Mouse (Mus musculus) MEL (cell line): ENCODE data around the gene Spem2. TPM values are rescaled to one million over a fixed set of nuclear protein-coding genes. Genes with fewer than 3 reads are reported as not detected.

Experiments used
- DNase-seq: peaks from one replicate; pipeline ENCODE4 v3.0.0; 2011; ENCODE audit warnings: low read depth, low spot score
- H3K27ac ChIP-seq: 2 replicates; pipeline ENCODE4 v1.5.1; 2012; ENCODE audit warnings: low read depth, mild to moderate bottlenecking, control low read depth, low read length, moderate library complexity; ENCODE audit not compliant: control insufficient read depth
- H3K27me3 ChIP-seq, 2 experiments: fragments of 150-350 bp in 1 of 2; sonication (generic) in 1 of 2; 2 replicates each; pipeline ENCODE4 v1.6.1; 2012; ENCODE audit warnings: low read length in 2 of 2, mild to moderate bottlenecking in 2 of 2, improper control_type of control experiment in 1 of 2, moderate library complexity in 1 of 2; ENCODE audit not compliant: insufficient read depth in 2 of 2, control insufficient read depth in 1 of 2
- H3K36me3 ChIP-seq, 2 experiments: 2 replicates each; pipeline ENCODE4 v1.6.1; 2012 to 2014; ENCODE audit warnings: low read length in 2 of 2, improper control_type of control experiment in 1 of 2, inconsistent platforms in 1 of 2, mild to moderate bottlenecking in 1 of 2; ENCODE audit not compliant: insufficient read depth in 2 of 2, control insufficient read depth in 1 of 2
- H3K4me1 ChIP-seq, 2 experiments: fragments of 150-350 bp in 1 of 2; sonication (generic) in 1 of 2; 2 replicates each; pipeline ENCODE4 v1.6.1; 2012; ENCODE audit warnings: low read length in 2 of 2, improper control_type of control experiment in 1 of 2, mild to moderate bottlenecking in 1 of 2; ENCODE audit not compliant: insufficient read depth in 2 of 2, control insufficient read depth in 1 of 2
- H3K4me3 ChIP-seq, 2 experiments: fragments of 150-350 bp in 1 of 2; sonication (generic) in 1 of 2; 2 replicates each; pipeline ENCODE4 v1.5.1; 2012; ENCODE audit warnings: low read depth in 2 of 2, low read length in 2 of 2, mild to moderate bottlenecking in 2 of 2, moderate library complexity in 2 of 2, control low read depth in 1 of 2, improper control_type of control experiment in 1 of 2; ENCODE audit not compliant: control insufficient read depth in 1 of 2, insufficient read depth in 1 of 2
- H3K79me2 ChIP-seq: 2 replicates; pipeline ENCODE4 v1.6.1; 2012; ENCODE audit warnings: mild to moderate bottlenecking, low read length, moderate library complexity; ENCODE audit not compliant: control insufficient read depth, poor library complexity, insufficient read depth
- H3K9ac ChIP-seq: 2 replicates; pipeline ENCODE4 v1.6.1; 2012; ENCODE audit warnings: low read depth, mild to moderate bottlenecking, control low read depth, low read length, moderate library complexity; ENCODE audit not compliant: control insufficient read depth, poor library complexity, severe bottlenecking
- H3K9me3 ChIP-seq: fragments of 150-350 bp; sonication (generic); replicated peaks from 2 replicates; pipeline ENCODE4 v1.6.1; 2012; ENCODE audit warnings: mild to moderate bottlenecking, low read length, improper control_type of control experiment, moderate library complexity; ENCODE audit not compliant: insufficient read depth
- CHD2 ChIP-seq: IDR thresholded peaks from 2 replicates; pipeline ENCODE4 v1.6.1; 2011; ENCODE audit warnings: low read length, improper control_type of control experiment
- ELF1 ChIP-seq: IDR thresholded peaks from 2 replicates; pipeline ENCODE4 v1.6.1; 2014; ENCODE audit warnings: low read depth, mild to moderate bottlenecking, inconsistent platforms, low read length, improper control_type of control experiment, moderate library complexity
- EP300 ChIP-seq, 2 experiments: IDR thresholded peaks; 2 replicates each; pipeline ENCODE4 v1.6.1; 2011; ENCODE audit warnings: improper control_type of control experiment in 2 of 2, low read length in 2 of 2, low read depth in 1 of 2, mild to moderate bottlenecking in 1 of 2
- GABPA ChIP-seq: IDR thresholded peaks from 2 replicates; pipeline ENCODE4 v1.6.1; 2012; ENCODE audit warnings: low read depth, mild to moderate bottlenecking, inconsistent platforms, low read length, improper control_type of control experiment, moderate library complexity
- GATA1 ChIP-seq: IDR thresholded peaks from 2 replicates; pipeline ENCODE4 v1.6.1; 2011; ENCODE audit warnings: low read depth, low read length, improper control_type of control experiment
- HCFC1 ChIP-seq: IDR thresholded peaks from 2 replicates; pipeline ENCODE4 v1.6.1; 2012; ENCODE audit warnings: low read depth, mild to moderate bottlenecking, inconsistent platforms, low read length, improper control_type of control experiment, moderate library complexity
- KAT2A ChIP-seq: conservative IDR thresholded peaks from 2 replicates; pipeline ENCODE4 v1.6.1; 2012; ENCODE audit warnings: low read depth, low read length, improper control_type of control experiment, inconsistent platforms
- MAFK ChIP-seq: IDR thresholded peaks from 2 replicates; pipeline ENCODE4 v1.6.1; 2011; ENCODE audit warnings: low read depth, mild to moderate bottlenecking, low read length, improper control_type of control experiment, borderline replicate concordance
- MAX ChIP-seq: IDR thresholded peaks from 2 replicates; pipeline ENCODE4 v1.6.1; 2011; ENCODE audit warnings: low read length, improper control_type of control experiment
- MAZ ChIP-seq: IDR thresholded peaks from 2 replicates; pipeline ENCODE4 v1.6.1; 2012; ENCODE audit warnings: low read depth, mild to moderate bottlenecking, inconsistent platforms, low read length, improper control_type of control experiment
- MEF2A ChIP-seq: IDR thresholded peaks from 2 replicates; pipeline ENCODE4 v1.6.1; 2014; ENCODE audit warnings: low read depth, mild to moderate bottlenecking, inconsistent platforms, low read length, improper control_type of control experiment; ENCODE audit not compliant: poor library complexity, insufficient replicate concordance, severe bottlenecking; ENCODE audit errors: extremely low read depth
- MXI1 ChIP-seq: IDR thresholded peaks from 2 replicates; pipeline ENCODE4 v1.6.1; 2011; ENCODE audit warnings: mild to moderate bottlenecking, low read depth, low read length, improper control_type of control experiment
- MYB ChIP-seq: IDR thresholded peaks from 2 replicates; pipeline ENCODE4 v1.6.1; 2011; ENCODE audit warnings: mild to moderate bottlenecking, low read depth, low read length, improper control_type of control experiment
- NRF1 ChIP-seq: IDR thresholded peaks from 2 replicates; pipeline ENCODE4 v1.6.1; 2014; ENCODE audit warnings: low read depth, mild to moderate bottlenecking, inconsistent platforms, low read length, improper control_type of control experiment, moderate library complexity; ENCODE audit not compliant: poor library complexity, insufficient read depth, severe bottlenecking
- POLR2AphosphoS5 ChIP-seq: IDR thresholded peaks from 2 replicates; pipeline ENCODE4 v1.6.1; 2012; ENCODE audit warnings: low read depth, borderline replicate concordance, mild to moderate bottlenecking, inconsistent platforms, low read length, moderate library complexity, mixed read lengths
- RAD21 ChIP-seq: IDR thresholded peaks from 2 replicates; pipeline ENCODE4 v1.6.1; 2011; ENCODE audit warnings: mild to moderate bottlenecking, low read depth, low read length, improper control_type of control experiment
- SMC3 ChIP-seq: IDR thresholded peaks from 2 replicates; pipeline ENCODE4 v1.6.1; 2011; ENCODE audit warnings: low read depth, low read length, improper control_type of control experiment
- TBP ChIP-seq: IDR thresholded peaks from 2 replicates; pipeline ENCODE4 v1.8.0; 2011; ENCODE audit warnings: low read depth, low read length, improper control_type of control experiment
- ZKSCAN1 ChIP-seq: IDR thresholded peaks from 2 replicates; pipeline ENCODE4 v1.6.1; 2012; ENCODE audit warnings: low read depth, mild to moderate bottlenecking, inconsistent platforms, low read length, improper control_type of control experiment, moderate library complexity
- ZMIZ1 ChIP-seq: IDR thresholded peaks from 2 replicates; pipeline ENCODE4 v1.6.1; 2012; ENCODE audit warnings: low read depth, mild to moderate bottlenecking, inconsistent platforms, low read length, improper control_type of control experiment, moderate library complexity
- ZNF384 ChIP-seq: IDR thresholded peaks from 2 replicates; pipeline ENCODE4 v1.6.1; 2012; ENCODE audit warnings: low read depth, mild to moderate bottlenecking, inconsistent platforms, low read length, improper control_type of control experiment
- polyA plus RNA-seq, 2 experiments: library from polyadenylated mRNA; stranded (reverse) in 1 of 2; unstranded in 1 of 2; fragments of >175 nt in 1 of 2; fragments of >200 nt in 1 of 2; gene quantifications; 2 replicates each; pipeline versions ENCODE4 v1.2.1 to v1.2.4; 2012; ENCODE audit warnings: low replicate concordance in 2 of 2, low read depth in 1 of 2; ENCODE audit not compliant: insufficient read length in 2 of 2, insufficient read depth in 1 of 2, missing spikeins in 1 of 2
- total RNA-seq: library from RNA; depleted of rRNA; stranded (reverse); fragments of 300-350 nt; gene quantifications from 2 replicates; pipeline ENCODE4 v1.2.3, GENCODE M21; 2012

Gene Spem2
- total and polyA plus RNA-seq, 3 experiments = not detected

DNA sequence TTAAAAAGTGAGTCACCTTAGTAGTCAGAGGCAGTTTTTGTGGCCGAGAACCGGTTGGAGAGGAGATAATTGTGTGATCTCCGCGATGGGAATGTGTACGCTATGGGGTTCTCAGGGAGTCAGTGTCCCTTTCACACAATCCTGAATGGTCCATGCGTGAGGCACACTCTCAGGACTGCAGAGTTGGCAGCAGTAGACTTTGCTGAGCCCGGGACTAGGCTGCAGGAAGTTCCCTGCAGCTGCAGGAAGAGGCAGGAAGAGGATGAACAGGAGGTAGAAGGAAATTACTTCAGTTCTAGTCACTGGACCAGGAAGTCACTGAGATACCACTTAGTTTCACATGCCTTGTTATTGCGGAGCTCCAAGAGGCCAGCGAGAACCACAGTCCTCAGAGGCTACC lies 30.9 kb upstream of the Spem2 start:
- H3K27me3 ChIP-seq = no peaks in the 10 kb centered on the region
- H3K4me1 ChIP-seq = peaks cover 8 to 20% of the 10 kb centered on the region in 2 experiments; a peak in 2 of 4 replicates
- H3K9ac ChIP-seq = no peak overlapping the region
- peaks cover 3% of the 10 kb centered on the region; the same call in 1 of the 2 replicates for H3K79me2 ChIP-seq
- TF ChIP-seq ELF1 (no peak), ZKSCAN1 (no peak), SMC3 (no peak), RAD21 (no peak), POLR2AphosphoS5 (no peak), MEF2A (no peak), ZNF384 (no peak), MXI1 (no peak), CHD2 (no peak), MYB (no peak), GABPA (no peak), MAX (no peak), ZMIZ1 (no peak), MAZ (no peak), TBP (no peak), MAFK (no peak), KAT2A (no peak)
- no peak overlapping the region for H3K27ac ChIP-seq
- DNase-seq = no peak
- peaks cover 0 to 6% of the 10 kb centered on the region in 2 experiments; a peak in 2 of 4 replicates for H3K36me3 ChIP-seq
- H3K9me3 ChIP-seq = no peaks in the 10 kb centered on the region
- no peak overlapping the region for H3K4me3 ChIP-seq

DNA sequence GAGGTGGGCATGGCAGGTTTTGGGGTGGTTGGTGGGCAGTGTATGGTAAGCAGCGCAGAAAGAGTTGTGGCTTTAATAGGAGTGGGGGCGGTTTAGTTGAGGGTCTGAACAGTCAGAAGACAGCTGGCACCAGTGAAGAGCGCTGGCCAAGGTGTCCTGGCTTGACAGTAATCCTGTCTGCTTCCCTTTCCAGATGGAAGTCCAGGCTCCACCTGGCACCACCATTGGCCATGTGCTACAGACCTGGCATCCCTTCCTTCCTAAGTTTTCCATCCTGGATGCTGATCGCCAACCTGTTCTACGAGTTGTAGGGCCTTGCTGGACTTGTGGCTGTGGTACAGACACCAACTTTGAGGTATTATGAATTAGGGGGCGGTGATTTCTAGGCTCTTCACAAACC lies 29.8 kb upstream of the Spem2 start:
- no peak overlapping the region for H3K27ac ChIP-seq
- peaks cover 0 to 2% of the 10 kb centered on the region in 2 experiments; a peak in 1 of 4 replicates for H3K36me3 ChIP-seq
- peaks cover 4 to 14% of the 10 kb centered on the region in 2 experiments; a peak in 2 of 4 replicates for H3K4me1 ChIP-seq
- H3K79me2 ChIP-seq = peaks cover 3% of the 10 kb centered on the region; the same call in 1 of the 2 replicates
- TF ChIP-seq MAFK (no peak), HCFC1 (no peak), EP300 (IDR thresholded peaks at IDR 0.05; ENCODE audit: low read depth in 1 of 2, low read length in 2 of 2) (no peak), MAZ (no peak), NRF1 (no peak), MXI1 (no peak), GATA1 (no peak), TBP (no peak), SMC3 (no peak)
- H3K9ac ChIP-seq = no peak overlapping the region
- no peak for DNase-seq
- H3K27me3 ChIP-seq = no peaks in the 10 kb centered on the region
- no peaks in the 10 kb centered on the region for H3K9me3 ChIP-seq
- H3K4me3 ChIP-seq = no peak overlapping the region
